Mouse (Mus musculus): Measurements from ENCODE around the gene Asb11. TPM values are rescaled to one million over a fixed set of nuclear protein-coding genes. Genes with fewer than 3 reads are reported as not detected.

Asb11 gene
- polyA plus RNA-seq, 1 experiment from 2014 or later = 1.4 TPM

DNA sequence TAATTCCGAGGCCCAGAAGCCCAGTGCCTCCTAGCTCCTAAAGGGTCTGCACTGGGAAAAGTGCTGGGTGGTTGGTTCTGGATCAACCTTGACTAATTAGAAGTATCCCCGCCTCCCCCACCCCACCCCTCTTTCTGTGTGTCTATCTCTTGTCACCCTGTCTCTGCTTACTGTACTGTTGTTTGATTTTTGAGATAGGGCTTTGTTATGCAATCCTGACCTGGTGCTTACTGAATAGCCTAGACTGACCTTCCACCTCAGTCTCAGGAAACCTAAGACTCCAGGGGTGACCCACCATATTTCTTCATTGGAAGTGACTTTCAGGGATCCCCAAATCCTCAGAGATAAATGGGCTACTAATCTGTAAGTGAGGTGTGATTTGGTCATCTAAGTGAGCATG lies 65.5 kb downstream of the Asb11 start:
- H3K4me3 ChIP-seq (ENCODE audit: low read depth, low read length) = no peak overlapping the region
- H3K27me3 ChIP-seq (ENCODE audit: control insufficient read depth, insufficient read depth, low read length) = no peaks in the 10 kb centered on the region
- ATAC-seq (ENCODE audit: low FRiP score, low TSS enrichment) (no peak), DNase-seq (ENCODE audit: low spot score) (no peak)
- no peak for TF ChIP-seq EP300 (optimal IDR thresholded peaks at IDR 0.05)
- TF ChIP-seq CTCF (IDR thresholded peaks at IDR 0.05; ENCODE audit: low read depth) = no peak
- WGBS = 63% methylated on average over 2 of the region's 2 CpGs
- H3K9me3 ChIP-seq (ENCODE audit: control insufficient read depth, low read length) = no peaks in the 10 kb centered on the region
- H3K36me3 ChIP-seq (ENCODE audit: control insufficient read depth, insufficient read depth, low read length) = no peaks in the 10 kb centered on the region
- no peak overlapping the region for H3K9ac ChIP-seq (ENCODE audit: low read length)
- no peak overlapping the region for H3K27ac ChIP-seq (replicated peaks)
- no peaks in the 10 kb centered on the region for H3K4me1 ChIP-seq (replicated peaks; ENCODE audit: control insufficient read depth, insufficient read depth)
- no peak overlapping the region for H3K4me2 ChIP-seq (replicated peaks; ENCODE audit: low read depth)

DNA sequence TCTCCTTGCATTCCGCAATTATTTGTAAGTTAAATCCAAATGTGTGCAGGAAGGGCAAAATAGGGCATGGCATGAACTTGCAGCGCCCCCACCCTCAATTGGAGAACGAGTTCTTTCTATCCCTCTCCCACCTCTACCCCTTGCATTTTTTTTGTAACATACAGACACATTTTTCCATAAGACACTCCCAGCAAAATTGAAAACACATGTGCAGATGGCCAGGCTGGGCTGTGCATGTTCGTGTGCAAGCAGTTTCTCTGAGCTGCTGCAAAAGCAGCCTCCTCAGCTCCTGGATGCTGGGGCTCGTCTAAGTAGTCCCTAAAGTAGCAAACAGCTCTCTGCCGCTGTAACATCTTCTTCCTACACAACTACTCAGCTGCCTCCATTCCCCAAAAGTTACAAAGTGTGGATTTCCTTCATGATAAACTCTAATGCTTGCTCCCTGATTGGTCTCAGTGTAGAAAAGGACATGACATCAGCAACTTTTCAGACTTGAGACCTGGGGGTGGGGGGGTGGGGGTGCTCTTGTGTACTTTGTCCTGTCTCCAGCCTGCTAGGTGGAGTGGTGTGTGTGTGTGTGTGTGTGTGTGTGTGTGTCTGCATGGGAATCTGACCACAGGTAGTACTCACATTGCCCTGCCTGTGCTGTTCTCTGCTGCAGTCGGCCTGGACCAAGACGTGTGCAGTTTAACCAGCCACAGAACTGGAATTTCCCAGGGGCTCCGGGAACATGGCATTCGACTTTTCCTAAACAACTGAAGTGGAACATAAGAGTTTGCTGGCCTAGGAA lies 69.1 kb downstream of the Asb11 start, which contains the start of gene Asb9:
Gene Asb9 (plus strand): TSS at position 619 of the 790 bp plus-strand sequence.
- Histone ChIP-seq H3K9ac (ENCODE audit: low read length) (no peak within 1 kb of the TSS), H3K4me2 (replicated peaks; ENCODE audit: low read depth) (no peak within 1 kb of the TSS), H3K36me3 (ENCODE audit: control insufficient read depth, insufficient read depth, low read length) (no peaks in the 10 kb centered on the region), H3K27me3 (ENCODE audit: control insufficient read depth, insufficient read depth, low read length) (no peaks in the 10 kb centered on the region), H3K4me3 (ENCODE audit: low read depth, low read length) (no peak within 1 kb of the TSS), H3K27ac (replicated peaks) (no peak within 1 kb of the TSS), H3K9me3 (ENCODE audit: control insufficient read depth, low read length) (no peaks in the 10 kb centered on the region), H3K4me1 (replicated peaks; ENCODE audit: control insufficient read depth, insufficient read depth) (no peaks in the 10 kb centered on the region)
- ATAC-seq (ENCODE audit: low FRiP score, low TSS enrichment) (no peak), DNase-seq (ENCODE audit: low spot score) (no peak)
- TF ChIP-seq CTCF (IDR thresholded peaks at IDR 0.05; ENCODE audit: low read depth) = no peak
- no peak for TF ChIP-seq EP300 (optimal IDR thresholded peaks at IDR 0.05)
- WGBS = 65% methylated on average over 10 of the region's 10 CpGs

DNA sequence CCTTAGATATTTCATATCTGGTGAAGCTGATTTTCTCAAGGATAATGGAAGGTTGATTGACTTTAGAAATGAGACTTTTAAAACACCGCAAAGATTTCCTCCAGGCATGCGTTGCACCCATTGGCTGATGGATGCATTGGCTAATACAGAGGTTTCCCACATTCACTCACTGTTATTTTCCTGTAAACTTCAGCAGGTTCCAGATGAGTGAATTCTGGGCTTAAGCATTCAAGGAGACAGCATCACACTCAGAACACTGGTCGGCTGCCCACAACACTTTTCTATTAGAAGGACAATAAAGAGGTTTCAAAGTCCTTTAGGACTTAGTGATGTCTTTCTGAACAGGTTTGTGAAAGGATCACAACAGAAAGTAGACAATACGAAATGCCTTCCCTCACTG lies 70.3 kb downstream of the Asb11 start:
- no peak for DNase-seq (ENCODE audit: low spot score)
- WGBS = 81% methylated on average over 4 of the region's 4 CpGs
- no peak overlapping the region for H3K27ac ChIP-seq (replicated peaks)

DNA sequence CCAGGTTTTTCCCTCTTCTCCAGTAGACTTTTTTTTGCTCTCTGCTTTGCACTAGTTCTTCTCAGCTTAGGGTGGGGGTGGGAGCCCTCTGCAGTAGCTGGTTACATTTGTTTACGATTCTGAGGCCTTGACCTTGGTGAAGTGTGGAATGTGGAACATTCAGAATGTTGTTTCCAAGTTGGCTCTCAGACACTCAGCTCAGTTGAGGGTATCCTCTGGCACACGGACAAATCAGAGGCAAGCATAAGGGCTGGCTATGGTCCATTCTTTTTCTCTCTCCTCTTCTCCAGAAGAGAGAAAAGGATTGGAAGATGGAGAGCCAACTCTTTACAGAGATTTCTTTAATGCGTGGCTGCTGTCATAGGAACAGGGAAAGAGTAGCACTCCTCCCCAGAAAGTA lies 71.9 kb downstream of the Asb11 start:
- H3K27ac ChIP-seq (replicated peaks) = no peak overlapping the region
- TF ChIP-seq CTCF (IDR thresholded peaks at IDR 0.05; ENCODE audit: low read depth) (no peak), EP300 (optimal IDR thresholded peaks at IDR 0.05) (no peak)
- DNase-seq (ENCODE audit: low spot score) = no peak
- H3K27me3 ChIP-seq (ENCODE audit: control insufficient read depth, insufficient read depth, low read length) = no peaks in the 10 kb centered on the region
- no peak for ATAC-seq (ENCODE audit: low FRiP score, low TSS enrichment)
- no peaks in the 10 kb centered on the region for H3K9me3 ChIP-seq (ENCODE audit: control insufficient read depth, low read length)
- no peak overlapping the region for H3K4me2 ChIP-seq (replicated peaks; ENCODE audit: low read depth)
- H3K4me1 ChIP-seq (replicated peaks; ENCODE audit: control insufficient read depth, insufficient read depth) = no peaks in the 10 kb centered on the region
- no peak overlapping the region for H3K4me3 ChIP-seq (ENCODE audit: low read depth, low read length)
- no peaks in the 10 kb centered on the region for H3K36me3 ChIP-seq (ENCODE audit: control insufficient read depth, insufficient read depth, low read length)
- no peak overlapping the region for H3K9ac ChIP-seq (ENCODE audit: low read length)
- 35% methylated on average over 3 of the region's 3 CpGs for WGBS

More for the DNA sequence above, 70.3 kb downstream of the Asb11 start:
- ATAC-seq (ENCODE audit: low FRiP score, low TSS enrichment) = no peak
- H3K9me3 ChIP-seq (ENCODE audit: control insufficient read depth, low read length) = no peaks in the 10 kb centered on the region
- no peak for TF ChIP-seq CTCF (IDR thresholded peaks at IDR 0.05; ENCODE audit: low read depth)
- TF ChIP-seq EP300 (optimal IDR thresholded peaks at IDR 0.05) = no peak
- H3K4me1 ChIP-seq (replicated peaks; ENCODE audit: control insufficient read depth, insufficient read depth) = no peaks in the 10 kb centered on the region
- H3K4me3 ChIP-seq (ENCODE audit: low read depth, low read length) = no peak overlapping the region
- H3K4me2 ChIP-seq (replicated peaks; ENCODE audit: low read depth) = no peak overlapping the region
- H3K9ac ChIP-seq (ENCODE audit: low read length) = no peak overlapping the region
- H3K36me3 ChIP-seq (ENCODE audit: control insufficient read depth, insufficient read depth, low read length) = no peaks in the 10 kb centered on the region
- H3K27me3 ChIP-seq (ENCODE audit: control insufficient read depth, insufficient read depth, low read length) = no peaks in the 10 kb centered on the region

Other genes with a start within 250 kb of the Asb11 start
- 0.51 and 0.52 TPM in 2 replicates for gene Bmx, start 178.8 kb upstream of the Asb11 start, polyA plus RNA-seq (2015; fragmentation: Nextera tagmentation; extraction: Ambion mirVana)
- 19.6 and 19.8 TPM in 2 replicates for gene Pir, start 167.6 kb upstream of the Asb11 start, polyA plus RNA-seq (2015; fragmentation: Nextera tagmentation; extraction: Ambion mirVana)
- 3.4 and 4.1 TPM in 2 replicates for gene Vegfd, start 63.6 kb upstream of the Asb11 start, polyA plus RNA-seq (2015; fragmentation: Nextera tagmentation; extraction: Ambion mirVana)
- gene Piga, start 17.2 kb upstream of the Asb11 start, polyA plus RNA-seq (2015; fragmentation: Nextera tagmentation; extraction: Ambion mirVana) = 5.6 TPM in 2 replicates
- not detected in 2 replicates for gene Asb9, start 69.3 kb downstream of the Asb11 start, polyA plus RNA-seq (2015; fragmentation: Nextera tagmentation; extraction: Ambion mirVana)

All from stomach, postnatal 0 days (tissue).